Mouse (Mus musculus) embryo, embryonic 10 days (tissue): ENCODE measurements at regions not wholly inside any gene's neighbourhood (a gene's known extent, or its start where the extent isn't known, plus 50 kb on each side); places are given as distances from the start of the nearest gene placed in this dataset.

Experiments
- DNase-seq: peaks from one replicate; pipeline ENCODE4 v3.0.0-alpha.2; 2015; ENCODE audit warnings: low spot score

DNA sequence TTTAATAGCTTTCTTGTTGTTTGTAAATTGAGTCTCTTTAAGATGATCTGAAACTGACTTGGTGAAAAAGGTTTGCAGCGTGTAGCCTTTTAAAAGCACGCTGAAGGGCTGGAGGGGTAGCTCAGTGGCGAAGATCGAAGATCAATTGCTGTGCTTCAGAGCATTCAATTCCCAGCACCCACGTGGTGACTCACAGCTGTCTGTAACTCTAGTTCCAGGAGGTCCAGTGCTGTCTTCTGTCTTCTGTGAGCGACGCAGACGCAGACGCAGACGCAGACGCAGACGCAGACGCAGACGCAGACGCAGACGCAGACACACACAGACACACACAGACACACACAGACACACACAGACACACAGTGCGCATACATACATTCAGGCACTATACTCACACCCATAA lies 99.1 kb upstream of the Map4k3 start:
- no peak for DNase-seq

DNA sequence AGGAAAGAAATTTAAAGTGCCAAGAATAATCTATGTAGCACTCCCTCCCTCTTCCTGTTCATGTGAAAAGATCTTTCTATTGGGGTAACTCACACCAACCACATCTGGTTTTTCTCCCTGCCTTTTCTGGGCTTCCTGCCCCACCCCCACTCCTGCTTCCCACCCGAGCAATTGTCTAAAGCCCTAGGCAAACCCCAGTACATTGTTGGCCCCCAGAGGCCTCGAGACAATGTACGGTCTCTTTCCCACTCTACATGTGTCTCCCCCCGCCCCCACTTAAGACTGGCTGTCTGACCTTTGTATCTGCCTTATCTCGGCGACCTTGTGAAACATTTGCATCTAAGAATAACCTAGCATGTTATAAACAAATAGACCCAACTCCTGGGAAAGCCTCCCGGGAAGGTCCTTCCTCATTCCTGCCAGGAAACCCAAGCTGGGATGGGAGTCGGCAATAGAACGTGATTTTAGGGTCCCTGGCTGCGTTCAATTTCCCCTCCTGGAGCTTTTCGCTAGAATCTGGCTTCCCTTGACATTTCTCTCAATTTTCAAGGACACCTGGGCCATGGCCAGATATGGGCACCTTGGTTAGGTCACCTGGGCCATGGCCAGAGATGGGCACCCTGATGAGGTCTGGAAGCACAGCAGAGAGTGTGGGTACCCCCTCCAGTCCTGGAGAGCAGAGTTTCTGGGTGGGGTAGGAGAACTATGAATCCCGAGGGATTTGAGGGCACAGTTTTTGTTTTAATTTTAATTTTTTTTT lies 97.9 kb upstream of the Map4k3 start:
- no peak for DNase-seq

DNA sequence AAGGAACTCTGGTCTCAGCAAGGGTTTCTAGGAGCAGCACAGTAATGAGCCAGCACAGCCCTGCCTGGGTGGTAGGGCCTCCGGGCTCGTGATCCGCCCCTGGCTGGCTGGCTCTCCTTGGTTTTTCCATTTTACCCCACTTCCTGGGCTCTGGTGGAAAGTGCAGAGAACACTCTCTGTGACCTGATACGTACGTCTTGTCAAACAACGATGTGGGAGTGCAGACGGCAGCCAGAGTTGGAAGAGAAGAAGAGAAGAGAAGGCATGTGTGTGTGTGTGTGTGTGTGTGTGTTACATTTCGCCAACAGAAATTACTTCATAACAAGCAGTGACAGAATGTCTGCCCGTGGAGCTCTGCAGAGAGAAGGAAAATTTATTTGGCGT lies 97.2 kb upstream of the Map4k3 start:
- DNase-seq, result no peak

DNA sequence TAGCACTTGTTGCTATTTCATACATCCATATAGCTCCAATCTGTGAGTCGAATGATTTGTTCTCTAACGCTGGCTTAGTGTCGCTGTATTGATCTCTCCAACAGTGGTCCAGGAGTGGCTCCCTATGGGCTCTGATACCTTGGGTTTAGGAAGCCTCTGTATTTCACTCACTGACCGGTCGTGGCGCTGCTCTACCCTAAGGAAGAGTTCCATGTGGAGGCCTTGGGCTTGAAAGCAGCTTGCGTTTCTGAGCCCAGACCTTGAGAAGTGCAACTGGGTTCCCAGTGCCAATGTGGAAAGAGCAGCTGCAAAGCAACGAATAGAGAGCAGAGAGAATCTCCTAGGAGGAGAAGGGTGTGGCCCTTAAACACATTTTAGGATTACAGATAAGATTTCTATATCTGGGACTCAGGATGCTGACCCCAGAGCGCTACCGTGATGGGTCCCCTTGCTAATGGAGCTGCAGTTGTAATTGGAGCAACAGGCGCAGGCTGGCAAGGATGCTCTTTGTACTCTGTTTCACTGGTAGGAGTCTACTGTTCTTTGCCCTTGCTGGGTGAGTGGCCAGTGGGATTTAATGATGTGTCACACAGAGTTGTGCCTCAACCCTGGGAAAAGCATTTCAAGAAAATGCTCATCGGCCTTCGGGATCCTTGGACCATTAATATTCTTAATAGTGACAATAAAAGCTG lies 96.7 kb upstream of the Map4k3 start:
- DNase-seq, result no peak

DNA sequence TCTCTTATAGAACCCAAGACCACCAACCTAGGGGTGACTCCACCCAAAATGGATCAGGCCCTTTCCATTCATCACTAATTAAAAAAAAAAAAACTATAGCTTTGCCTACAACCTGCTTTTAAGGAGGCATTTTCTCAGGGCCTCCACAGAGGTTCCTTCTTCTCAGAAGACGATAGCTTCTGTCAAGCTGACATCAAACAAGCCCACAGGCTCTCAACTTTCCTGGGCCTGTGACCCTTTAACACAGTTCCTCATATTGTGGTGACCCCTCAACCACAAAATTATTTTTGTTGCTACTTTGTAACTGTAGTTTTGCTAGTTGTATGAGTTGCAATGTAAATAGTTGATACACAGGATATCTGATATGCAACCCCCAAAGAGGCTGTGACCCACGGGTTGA lies 96.0 kb upstream of the Map4k3 start:
- no peak for DNase-seq

DNA sequence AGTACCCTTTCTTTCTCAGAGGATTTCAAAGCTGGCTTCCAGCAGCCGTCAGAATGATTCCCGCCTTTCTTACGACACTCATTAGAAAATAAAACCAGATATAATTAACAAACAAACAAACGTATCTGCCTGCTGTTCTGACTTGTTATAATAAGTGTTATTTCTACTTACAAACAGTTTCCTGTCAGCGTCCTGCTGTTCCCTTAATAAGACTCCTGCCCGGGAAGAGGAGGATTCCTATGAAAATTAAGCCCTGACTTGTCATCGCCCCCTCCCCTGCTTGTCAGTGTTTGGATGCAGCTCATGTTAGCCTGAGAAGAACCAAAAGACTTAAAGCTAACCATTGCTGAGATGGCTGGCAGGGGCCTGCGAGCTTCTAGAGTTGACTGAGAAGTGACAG lies 92.6 kb upstream of the Map4k3 start:
- DNase-seq, result no peak

DNA sequence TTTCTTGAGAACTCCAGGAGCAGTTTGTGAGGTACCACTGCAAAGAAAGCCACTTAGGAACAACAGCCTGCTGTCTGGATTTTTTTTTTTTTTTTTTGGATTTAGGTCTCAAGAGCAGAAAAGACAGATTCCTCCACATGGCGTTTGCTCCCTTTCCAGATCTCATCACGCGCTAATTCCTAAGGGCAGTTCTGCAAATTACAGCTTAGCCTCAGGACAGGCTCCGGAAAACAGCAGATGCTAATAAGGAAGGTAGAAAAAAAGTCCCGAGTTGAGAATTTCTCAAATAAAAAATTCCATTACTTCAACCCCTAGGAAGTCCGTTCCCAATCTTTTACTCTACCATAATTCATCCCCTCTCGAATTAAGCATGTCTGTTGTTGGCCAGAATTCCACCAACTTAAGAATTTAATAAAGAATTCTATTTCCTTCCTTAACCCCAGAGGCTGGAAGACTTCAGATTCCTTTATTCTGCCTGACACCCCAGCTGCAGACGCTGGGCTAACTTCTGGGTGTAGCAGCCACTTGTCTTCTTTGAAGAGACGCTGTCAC lies 90.3 kb upstream of the Map4k3 start:
- no peak for DNase-seq

DNA sequence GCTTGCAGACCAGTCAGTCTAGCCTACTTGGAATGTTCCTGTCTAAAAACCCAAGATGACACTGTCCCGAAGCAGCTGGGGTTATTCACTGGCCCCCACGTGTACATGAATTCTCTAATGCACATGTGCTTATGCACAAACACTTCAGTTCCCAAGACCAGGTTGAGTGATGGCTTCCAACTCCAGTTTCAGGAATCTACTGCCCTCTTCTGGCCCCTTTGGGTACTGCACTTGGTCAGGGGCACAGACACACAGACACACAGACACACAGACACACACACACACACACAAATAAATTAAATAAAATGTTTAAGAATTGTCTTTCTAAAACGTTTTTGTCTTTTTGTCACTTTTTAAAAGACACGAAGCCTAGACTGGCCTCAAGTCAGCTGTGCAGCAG lies 87.5 kb upstream of the Map4k3 start:
- DNase-seq, result no peak

DNA sequence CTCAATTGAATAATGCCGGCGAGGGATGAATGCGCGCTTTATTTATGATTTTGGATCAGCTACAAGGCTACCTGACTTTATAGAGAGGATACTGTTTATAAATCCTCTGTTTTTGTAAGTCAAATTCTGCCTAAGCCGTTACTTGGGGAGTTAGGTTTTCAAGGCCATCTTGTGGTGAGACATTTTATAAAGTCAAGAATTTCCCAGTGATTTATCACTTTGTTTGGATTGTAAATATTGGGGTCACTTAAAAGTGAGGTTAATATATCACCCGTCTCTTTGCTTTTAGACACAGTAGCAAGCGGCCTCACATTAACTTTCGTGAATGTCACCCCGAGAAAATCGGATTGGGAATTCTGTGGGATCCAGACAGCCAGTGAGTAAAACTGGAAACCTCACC lies 84.9 kb upstream of the Map4k3 start:
- no peak for DNase-seq

DNA sequence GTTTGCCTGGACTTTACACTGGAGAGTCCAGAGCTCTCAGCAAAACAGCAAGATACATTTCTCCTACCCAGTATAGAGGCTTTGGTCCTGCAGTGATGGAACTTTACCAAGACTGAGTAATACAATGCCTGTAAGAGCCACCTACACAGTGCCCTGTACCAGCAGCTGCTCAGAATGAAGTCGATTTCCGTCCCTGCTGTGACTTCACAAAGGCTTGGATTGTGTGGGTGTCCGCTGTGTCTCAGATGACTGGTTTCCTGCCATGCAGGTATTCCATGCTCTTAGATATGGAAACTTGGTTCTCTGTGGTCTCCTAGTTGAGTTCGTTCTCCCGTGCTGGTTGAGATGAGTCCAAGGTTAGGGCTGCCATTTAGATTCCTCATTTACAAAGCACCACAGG lies 81.0 kb upstream of the Map4k3 start:
- DNase-seq, result no peak

DNA sequence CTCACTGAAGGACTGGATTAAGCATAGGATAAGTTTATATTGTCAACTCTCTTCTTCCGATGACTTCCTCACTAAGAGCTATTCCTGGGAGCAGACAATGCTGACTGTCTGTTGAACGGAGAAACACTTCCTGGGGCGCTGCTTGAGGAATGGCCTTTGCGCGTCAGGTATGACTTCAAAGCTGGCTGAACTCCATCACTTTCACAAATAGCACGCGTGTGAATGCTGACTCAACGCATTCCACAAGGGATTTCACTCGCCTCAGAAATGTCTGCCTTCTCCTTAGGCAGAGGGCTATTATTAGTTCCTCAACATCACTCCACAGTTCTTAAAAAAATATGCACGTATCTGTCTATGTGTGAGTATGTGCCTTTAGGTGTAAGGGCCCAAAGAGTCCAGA lies 79.8 kb upstream of the Map4k3 start:
- peak; percentile 28 for DNase-seq

DNA sequence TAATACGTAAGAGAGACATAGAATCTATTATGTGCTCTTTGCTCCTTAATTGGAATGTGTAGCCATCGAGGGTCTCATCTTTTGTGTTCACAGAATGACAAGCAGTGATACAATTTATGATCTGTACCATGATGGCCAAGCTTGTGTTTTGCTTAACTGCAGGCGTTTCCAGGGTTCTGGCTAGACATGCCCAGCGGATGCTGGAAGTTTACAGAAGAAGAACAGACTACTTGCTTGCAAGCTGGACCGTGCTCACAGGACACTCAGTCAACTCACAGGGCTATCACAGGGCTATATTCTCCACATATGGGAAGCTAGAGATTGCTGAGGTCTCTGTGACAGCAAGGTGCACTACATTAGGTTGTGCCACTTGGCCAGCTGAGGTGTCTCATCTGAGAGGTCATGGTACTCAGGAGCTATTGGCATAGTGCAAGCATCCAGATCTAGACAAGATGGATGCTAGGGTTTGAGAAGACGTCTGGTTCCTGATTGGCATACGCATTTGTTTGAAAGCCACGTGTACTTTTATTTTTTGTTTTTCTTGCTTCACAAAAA lies 75.2 kb upstream of the Map4k3 start:
- DNase-seq, result no peak

DNA sequence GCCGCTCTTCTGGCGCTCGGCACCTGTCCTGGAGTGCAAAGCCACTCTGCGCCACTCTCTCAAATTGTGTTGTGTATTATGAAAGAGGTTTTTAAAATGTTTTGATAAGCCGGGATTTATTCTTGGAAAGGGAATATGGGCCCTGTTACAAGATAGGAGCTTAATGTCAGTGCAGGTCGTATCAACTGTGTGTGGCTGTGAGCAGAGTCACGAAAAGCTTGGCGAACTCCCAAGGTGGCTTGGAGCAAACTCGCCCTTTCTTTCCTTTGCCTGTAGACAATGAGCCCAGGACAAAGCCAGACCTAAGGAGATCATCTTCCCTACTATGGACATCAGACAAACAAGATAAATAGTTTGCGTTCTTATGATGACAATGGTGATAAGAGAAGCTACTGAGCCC lies 74.3 kb upstream of the Map4k3 start:
- DNase-seq, result no peak

DNA sequence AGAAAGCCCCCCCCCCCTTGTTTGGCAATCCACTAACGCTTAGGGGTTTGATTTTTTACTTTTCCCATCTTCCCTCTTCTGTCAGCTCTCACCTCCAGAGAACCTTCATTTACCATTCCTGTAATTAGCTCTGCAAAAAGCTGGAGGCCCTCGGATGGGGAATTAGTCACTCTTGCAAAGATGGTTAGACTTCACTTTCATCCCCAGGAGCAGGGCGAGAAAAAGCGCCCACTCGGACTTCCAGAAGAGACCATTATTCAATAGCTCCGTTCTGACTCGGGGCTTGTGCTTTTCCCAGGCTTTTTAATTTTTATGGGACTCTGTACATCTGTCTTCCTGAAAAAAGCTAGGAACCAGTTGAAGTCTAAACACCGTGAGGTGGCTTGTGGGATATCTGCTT lies 73.7 kb upstream of the Map4k3 start:
- no peak for DNase-seq

DNA sequence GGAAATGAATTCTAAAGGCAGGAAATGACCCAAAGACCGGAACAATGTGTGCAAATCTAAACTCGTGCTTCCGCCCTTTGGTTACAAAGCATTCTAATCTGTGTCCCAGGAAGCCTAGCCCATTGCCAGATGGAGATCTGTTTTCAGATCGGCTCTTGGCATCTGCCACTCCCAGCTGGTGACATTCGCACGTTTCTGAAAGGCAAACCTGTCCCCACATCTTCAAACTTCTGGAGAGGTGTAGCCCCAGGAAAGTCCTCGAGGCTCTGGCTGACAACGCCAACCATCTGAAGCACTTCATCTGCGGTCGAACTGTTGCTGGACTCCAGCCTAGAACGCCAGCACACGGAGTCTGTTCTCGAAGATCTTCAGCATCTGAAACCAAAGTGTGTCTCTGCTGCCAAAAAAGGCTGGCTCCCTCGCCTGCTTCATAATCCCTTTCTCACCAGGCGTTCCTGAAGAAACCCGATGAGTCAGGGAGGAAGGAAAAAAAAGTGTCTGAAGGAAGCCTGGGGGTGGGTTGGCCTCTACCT lies 73.2 kb upstream of the Map4k3 start:
- peak; percentile 14 for DNase-seq

DNA sequence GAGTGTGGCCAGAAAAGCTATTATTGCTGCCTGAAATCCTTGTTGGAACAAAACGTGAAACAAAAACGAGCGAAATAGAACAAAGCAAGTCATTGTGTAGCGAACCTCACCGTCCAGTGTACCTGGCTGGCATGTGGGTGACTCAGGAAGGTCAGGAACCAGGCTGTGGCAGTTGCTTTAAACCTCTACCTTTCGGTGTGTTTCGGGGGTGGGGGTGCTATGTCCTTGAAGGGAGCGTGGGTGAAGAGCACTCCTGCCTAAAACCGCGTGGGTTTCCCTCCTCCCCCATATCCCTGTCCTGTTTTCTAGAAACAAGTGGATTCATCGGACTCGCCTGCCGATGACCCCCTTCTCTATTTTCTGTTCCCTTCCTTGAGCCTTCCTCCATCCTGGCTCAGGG lies 72.6 kb upstream of the Map4k3 start:
- no peak for DNase-seq

DNA sequence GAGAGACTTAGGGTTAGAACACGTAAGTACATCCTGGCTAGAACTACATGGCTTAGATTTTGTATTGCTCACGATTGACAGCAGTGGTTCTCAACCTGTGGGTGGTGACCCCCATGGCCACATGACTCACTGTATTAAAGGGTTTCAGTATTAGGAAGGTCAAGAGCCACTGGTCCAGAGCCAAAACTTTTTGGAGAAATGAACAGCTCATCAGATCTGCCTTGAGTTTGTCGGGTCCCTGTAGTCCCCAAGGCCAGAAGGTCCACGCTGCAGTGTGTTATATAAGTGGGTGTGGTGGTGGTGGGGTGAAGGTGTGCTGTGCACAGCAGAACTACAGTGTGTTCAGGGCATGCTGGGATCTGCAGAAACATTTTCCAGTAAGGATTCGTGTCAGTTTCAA lies 72.2 kb upstream of the Map4k3 start:
- DNase-seq, result no peak

DNA sequence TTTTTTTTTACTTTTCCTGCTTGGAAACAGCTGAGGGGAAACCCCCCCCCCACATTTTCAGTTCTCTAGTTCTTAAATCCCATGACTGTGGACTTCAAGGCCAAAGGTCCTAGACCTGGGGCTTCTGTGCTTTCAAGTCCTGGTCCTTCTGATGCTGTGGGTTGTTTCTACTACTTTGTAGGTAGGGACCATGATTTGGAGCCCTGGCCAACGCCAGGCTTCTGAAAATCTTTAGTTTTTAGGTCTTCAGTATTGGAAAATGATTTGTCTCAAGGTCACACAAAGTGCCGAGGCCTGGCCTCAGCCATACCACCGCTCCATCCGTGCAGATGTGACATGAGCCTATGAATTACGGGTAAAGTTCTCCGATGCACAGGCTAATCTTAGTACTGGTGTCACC lies 70.8 kb upstream of the Map4k3 start:
- DNase-seq, result no peak

DNA sequence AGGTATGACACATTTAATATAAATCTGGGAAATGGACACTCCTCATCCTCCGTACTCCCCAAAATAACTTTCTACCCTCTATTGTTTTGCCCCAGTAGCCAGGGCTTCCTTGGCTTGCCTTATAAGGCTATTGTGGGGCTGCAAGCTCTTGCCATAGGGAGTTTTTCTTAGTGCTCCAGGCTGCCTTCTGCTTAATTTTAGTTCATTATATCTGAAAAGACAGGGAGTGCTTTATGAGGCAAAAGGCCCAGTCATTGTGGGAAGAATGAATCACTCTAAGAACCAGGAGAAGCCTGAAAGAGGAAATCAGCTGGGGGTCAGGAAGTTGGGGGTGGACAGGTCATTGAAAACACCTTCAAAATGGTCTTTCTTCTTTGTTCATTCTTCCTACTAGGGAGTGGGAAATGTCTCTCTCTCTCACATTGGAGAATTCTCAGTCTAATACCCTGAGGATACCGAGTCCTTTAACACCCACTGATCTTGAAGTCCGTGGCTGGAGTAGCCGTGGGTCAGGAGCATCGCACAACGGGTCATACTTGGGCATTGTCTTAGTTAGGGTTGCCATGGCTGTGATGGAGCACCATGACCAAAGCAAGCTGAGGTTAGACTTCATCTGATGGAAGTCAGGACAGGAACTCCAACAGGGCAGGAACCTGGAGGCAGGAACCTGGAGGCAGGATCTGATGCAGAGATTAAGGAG lies 70.1 kb upstream of the Map4k3 start:
- no peak for DNase-seq

DNA sequence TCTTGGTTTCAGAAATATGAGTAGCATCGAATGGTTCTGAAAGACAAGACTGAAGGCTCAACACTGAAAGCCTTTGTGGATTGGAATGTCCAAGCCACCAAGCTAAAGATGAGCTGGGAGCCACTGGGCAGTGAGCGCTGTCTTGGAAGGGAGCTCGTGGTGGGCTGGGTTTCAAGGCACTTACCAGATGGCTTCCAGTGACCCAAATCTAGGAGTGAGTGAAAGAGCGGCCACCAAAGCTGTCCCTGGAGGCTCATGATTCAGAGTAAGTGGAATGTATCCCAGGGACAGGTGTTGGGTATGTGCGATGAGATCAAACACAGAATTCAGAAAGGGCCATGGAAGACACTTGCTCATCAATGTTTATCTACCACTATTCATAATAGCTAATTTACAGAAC lies 68.5 kb upstream of the Map4k3 start:
- no peak for DNase-seq

DNA sequence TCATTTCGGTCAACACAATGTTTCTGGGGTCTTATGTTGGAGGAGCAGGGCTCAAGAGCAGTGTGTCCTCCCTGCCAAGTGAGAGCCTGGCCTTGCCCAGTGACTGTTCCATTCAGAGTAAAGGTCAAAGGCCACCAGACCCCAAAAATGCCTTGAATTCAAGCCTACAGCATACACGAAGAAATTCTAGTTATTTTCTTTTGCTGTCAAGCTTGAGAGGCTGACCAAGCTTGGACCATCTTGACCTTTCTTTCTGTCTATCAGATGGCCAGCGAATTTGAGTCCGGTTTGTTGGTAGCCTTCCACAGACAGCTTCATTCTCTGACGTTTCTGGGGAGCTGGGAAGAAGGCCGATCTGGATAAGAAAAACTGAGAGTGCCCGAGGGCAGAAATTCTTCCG lies 68.1 kb upstream of the Map4k3 start:
- DNase-seq, result no peak

DNA sequence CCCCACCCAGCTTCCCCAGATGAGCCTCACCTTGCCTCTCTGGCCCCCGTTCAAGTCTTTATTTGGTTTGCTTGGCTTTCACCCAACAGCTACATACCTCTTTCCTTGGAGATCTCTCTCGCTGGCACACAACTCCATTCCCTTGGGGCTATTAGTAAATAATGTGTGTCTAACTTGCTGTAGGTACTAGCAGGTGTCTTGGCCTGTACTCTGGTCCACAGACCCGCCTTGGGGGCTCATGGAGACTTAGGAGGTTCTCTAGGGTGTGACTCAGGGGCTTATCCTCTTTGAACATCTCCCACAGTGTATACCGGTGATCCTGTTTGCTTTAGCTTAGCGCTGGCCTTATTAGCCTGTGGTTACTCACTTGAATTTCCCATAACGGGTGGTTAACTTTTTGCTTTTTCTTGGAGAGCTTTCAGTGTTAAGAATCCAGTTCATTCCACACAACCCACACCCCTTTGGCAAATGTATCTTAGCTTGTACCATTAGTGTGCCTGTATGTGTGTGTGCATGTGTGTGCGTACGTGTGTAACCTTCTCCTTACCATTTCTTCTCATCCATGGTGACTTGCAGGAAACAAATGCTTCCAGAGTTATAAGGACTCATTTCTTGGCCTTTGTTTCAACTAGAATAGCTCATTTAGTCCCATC lies 67.3 kb upstream of the Map4k3 start:
- no peak for DNase-seq
